Mouse (Mus musculus): ENCODE measurements around the gene 1600014C23Rik.

Gene 1600014C23Rik

GRCm38 (mm10) chr17:45693812-45694565, 39.7 kb downstream of the 1600014C23Rik start:
- DNase-seq (ENCODE audit: low read depth, low spot score): no peak

GRCm38 (mm10) chr17:45692159-45692558, 41.5 kb downstream of the 1600014C23Rik start:
- no peak for DNase-seq (ENCODE audit: low read depth, low spot score)

- DNase-seq (ENCODE audit: low read depth, low spot score): no peak
Observed at GRCm38 (mm10) chr17:45690044-45690443, 43.6 kb downstream of the 1600014C23Rik start.

- DNase-seq (ENCODE audit: low read depth, low spot score): no peak
Observed at GRCm38 (mm10) chr17:45689120-45689519, 44.5 kb downstream of the 1600014C23Rik start.

- DNase-seq (ENCODE audit: low read depth, low spot score): no peak
Observed at GRCm38 (mm10) chr17:45686716-45687115, 46.9 kb downstream of the 1600014C23Rik start, which contains the start of gene Tmem63b. Gene Tmem63b (minus strand): TSS chr17:45686905.

GRCm38 (mm10) chr17:45686093-45686619, 47.5 kb downstream of the 1600014C23Rik start, which contains the start of gene Mrpl14:
Gene Mrpl14 (plus strand): TSS chr17:45686322.
- peak; percentile 93 for DNase-seq (ENCODE audit: low read depth, low spot score)

- no peak for DNase-seq (ENCODE audit: low read depth, low spot score)
Observed at GRCm38 (mm10) chr17:45685171-45686092, 48.2 kb downstream of the 1600014C23Rik start.

GRCm38 (mm10) chr17:45684667-45685131, 48.9 kb downstream of the 1600014C23Rik start:
- no peak for DNase-seq (ENCODE audit: low read depth, low spot score)
